Mouse (Mus musculus) midbrain, postnatal 0 days (tissue): ENCODE measurements around the gene Lce1d. TPM values are rescaled to one million over a fixed set of nuclear protein-coding genes. Genes with fewer than 3 reads are reported as not detected.
"Not testable (repeated sequence)": the region's sequence is repeated elsewhere in the genome, so short reads cannot be mapped to it uniquely, and the experiment has no call there.

Source experiments
- ATAC-seq: fragments of 200-750 bp; cut with Nextera tagmentation; 2 replicates; pipeline ENCODE4 v1.8.0; 2017; ENCODE audit warnings: moderate number of reproducible peaks, mild to moderate bottlenecking, moderate TSS enrichment, moderate library complexity; ENCODE audit not compliant: low FRiP score
- DNase-seq: peaks from one replicate; pipeline ENCODE4 v3.0.0-alpha.2; 2015; ENCODE audit warnings: low spot score
- H3K27ac ChIP-seq: fragments of 300-500 bp; sonication (generic); 2 replicates; pipeline ENCODE4 v1.5.1; 2014; ENCODE audit warnings: low read depth, mild to moderate bottlenecking, low read length, mixed read lengths
- H3K27me3 ChIP-seq: fragments of 300-500 bp; sonication (generic); 2 replicates; pipeline ENCODE4 v1.6.1; 2014; ENCODE audit warnings: low read length, control low read depth, mixed read lengths; ENCODE audit not compliant: insufficient read depth
- H3K36me3 ChIP-seq: fragments of 300-500 bp; sonication (generic); 2 replicates; pipeline ENCODE4 v1.6.1; 2014; ENCODE audit warnings: low read length, control low read depth, mixed read lengths; ENCODE audit not compliant: insufficient read depth
- H3K4me1 ChIP-seq: fragments of 300-500 bp; sonication (generic); 2 replicates; pipeline ENCODE4 v1.6.1; 2014; ENCODE audit warnings: mild to moderate bottlenecking, control low read depth, antibody characterized with exemption, low read length, mixed read lengths; ENCODE audit not compliant: insufficient read depth
- H3K4me2 ChIP-seq: fragments of 300-500 bp; sonication (generic); 2 replicates; pipeline ENCODE4 v1.6.1; 2014; ENCODE audit warnings: low read depth, mild to moderate bottlenecking, low read length, mixed read lengths; ENCODE audit not compliant: poor library complexity, severe bottlenecking
- H3K4me3 ChIP-seq: fragments of 300-500 bp; sonication (generic); 2 replicates; pipeline ENCODE4 v1.5.1; 2014; ENCODE audit warnings: low read depth, mild to moderate bottlenecking, low read length, moderate library complexity
- H3K9ac ChIP-seq: fragments of 300-500 bp; sonication (generic); replicated peaks from 2 replicates; pipeline ENCODE4 v1.6.1; 2014; ENCODE audit warnings: mild to moderate bottlenecking, low read length, moderate library complexity, mixed read lengths; ENCODE audit not compliant: poor library complexity, severe bottlenecking
- H3K9me3 ChIP-seq: fragments of 300-500 bp; sonication (generic); 2 replicates; pipeline ENCODE4 v1.6.1; 2016; ENCODE audit warnings: low read length, control low read depth
- CTCF ChIP-seq: IDR thresholded peaks from 2 replicates; pipeline ENCODE4 v1.5.1; 2016; ENCODE audit warnings: antibody characterized with exemption, mild to moderate bottlenecking
- WGBS: fragments of 180-500 bp; shearing (Covaris S2); extraction: QIAGEN DNeasy Blood & Tissue Kit; methylation state at CpG from one replicate; pipeline ENCODE4 v1.1.7; 2014; 5-methylcytosine and 5-hydroxymethylcytosine counted together
- polyA plus RNA-seq: library from polyadenylated mRNA; unstranded; fragments of >200 nt; fragmentation: Nextera tagmentation; extraction: Ambion mirVana; gene quantifications from 2 replicates; pipeline ENCODE4 v1.2.1, GENCODE M21; 2015
- total RNA-seq: library from RNA; depleted of rRNA; stranded (reverse); fragments of >200 nt; gene quantifications from 2 replicates; pipeline ENCODE4 v1.2.3, GENCODE M21; 2014

Lce1d gene
- total and polyA plus RNA-seq, 2 experiments from 2014 or later = 1.4 TPM; not detected in 1

DNA sequence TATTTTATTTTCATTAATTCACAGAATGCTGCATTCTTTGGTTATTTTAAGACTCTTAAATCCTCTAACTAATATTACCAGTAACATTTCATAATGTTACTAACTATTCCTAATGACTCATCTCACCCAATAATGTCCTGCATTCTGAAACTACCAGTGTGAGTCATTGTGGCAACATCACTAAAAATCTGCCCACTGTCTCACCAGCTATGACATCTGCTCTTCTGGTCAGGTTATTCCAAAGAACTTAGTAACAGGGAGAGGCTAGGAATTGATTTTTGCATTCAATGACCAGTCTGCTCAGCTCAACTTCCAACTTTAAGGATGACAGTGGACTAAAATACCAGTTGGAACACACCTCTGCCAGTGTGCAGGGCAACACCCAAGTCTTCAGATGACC, 4.7 kb upstream of the Lce1d start:
- no peaks in the 10 kb centered on the region for H3K4me1 ChIP-seq
- ATAC-seq = no peak

DNA sequence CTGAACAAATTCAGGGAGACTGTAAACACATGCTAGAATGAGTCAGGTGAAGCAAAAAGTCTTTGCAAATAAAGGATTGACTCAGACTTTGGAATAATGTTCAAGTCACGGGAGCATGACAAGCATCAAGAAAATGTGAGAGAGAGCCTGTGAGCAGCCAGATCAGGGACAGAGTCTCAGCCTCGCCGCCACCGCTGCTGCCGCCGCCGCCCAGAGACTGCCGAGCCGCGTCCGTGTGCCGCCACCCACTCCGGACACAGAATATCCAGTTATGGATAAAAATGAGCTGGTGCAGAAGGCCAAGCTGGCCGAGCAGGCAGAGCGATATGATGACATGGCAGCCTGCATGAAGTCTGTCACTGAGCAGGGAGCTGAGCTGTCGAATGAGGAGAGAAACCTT, 2.1 kb upstream of the Lce1d start:
- H3K27ac ChIP-seq, H3K4me3 ChIP-seq, ATAC-seq, H3K36me3 ChIP-seq, H3K4me2 ChIP-seq, H3K9me3 ChIP-seq, H3K9ac ChIP-seq, H3K27me3 ChIP-seq, H3K4me1 ChIP-seq, DNase-seq: not testable (repeated sequence)
- 89% methylated on average over 16 of the region's 16 CpGs for WGBS

More for the DNA sequence above, 4.7 kb upstream of the Lce1d start:
- no peak overlapping the region for H3K9ac ChIP-seq
- DNase-seq = no peak
- H3K4me2 ChIP-seq = no peak overlapping the region
- no peaks in the 10 kb centered on the region for H3K27me3 ChIP-seq
- H3K36me3 ChIP-seq = no peaks in the 10 kb centered on the region
- TF ChIP-seq CTCF = no peak
- H3K27ac ChIP-seq = no peak overlapping the region
- no peak overlapping the region for H3K4me3 ChIP-seq
- H3K9me3 ChIP-seq = no peaks in the 10 kb centered on the region

DNA sequence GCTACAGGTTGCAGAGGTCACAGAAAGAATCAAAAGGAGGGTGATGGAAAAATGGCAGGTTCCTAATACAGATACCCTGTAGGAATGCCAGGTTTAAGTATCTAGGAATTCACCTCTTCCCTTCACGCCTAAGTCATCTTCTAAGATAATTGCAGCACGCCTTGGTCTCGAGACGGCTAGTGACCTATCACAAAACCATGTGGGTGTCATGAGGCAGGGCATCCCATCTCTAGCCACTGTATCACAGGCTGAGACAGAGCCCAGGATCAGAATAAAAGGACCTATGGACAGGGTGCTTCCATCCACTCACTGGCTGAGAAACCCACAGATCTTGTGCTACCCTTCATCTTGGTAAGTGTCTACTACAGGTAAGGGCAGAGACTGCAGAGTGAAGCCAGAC, 8.1 kb downstream of the Lce1d start, which contains the start of gene Lce1c:
TSS of gene Lce1c (plus strand) at position 301 of the 400 bp plus-strand sequence.
- TF ChIP-seq CTCF = no peak
- Histone ChIP-seq H3K27ac (no peak within 1 kb of the TSS), H3K9me3 (no peaks in the 10 kb centered on the region), H3K4me2 (no peak within 1 kb of the TSS), H3K27me3 (no peaks in the 10 kb centered on the region), H3K4me3 (no peak within 1 kb of the TSS), H3K4me1 (no peaks in the 10 kb centered on the region), H3K36me3 (no peaks in the 10 kb centered on the region), H3K9ac (no peak within 1 kb of the TSS)
- ATAC-seq = no peak
- DNase-seq = no peak
- 89% methylated on average over 4 of the region's 4 CpGs for WGBS

DNA sequence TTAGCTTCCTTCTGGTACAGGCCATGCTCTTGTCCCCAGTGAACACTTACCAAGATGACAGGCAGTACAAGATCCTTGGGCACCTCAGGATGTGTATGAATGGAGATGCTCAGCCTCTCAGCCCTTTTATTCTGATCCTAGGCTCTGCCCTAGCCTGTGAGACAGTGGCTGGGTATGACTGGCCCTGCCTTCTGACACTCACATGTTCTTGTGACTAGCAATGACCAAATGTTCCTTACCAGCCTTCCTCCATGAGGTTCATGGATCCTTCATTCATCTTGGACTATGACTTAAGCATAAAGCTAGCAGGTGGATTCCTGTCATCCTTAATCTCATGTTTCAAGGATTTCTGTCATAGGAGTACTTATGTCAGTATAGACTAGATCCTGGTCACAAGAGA, 16.8 kb downstream of the Lce1d start, which contains the start of gene Lce1a2:
TSS of gene Lce1a2 (minus strand) at position 101 of the 400 bp plus-strand sequence.
- no peak for ATAC-seq
- H3K27ac ChIP-seq = no peak within 1 kb of the TSS
- no peaks in the 10 kb centered on the region for H3K36me3 ChIP-seq
- H3K4me3 ChIP-seq = no peak within 1 kb of the TSS
- TF ChIP-seq CTCF = no peak
- no peak for DNase-seq
- no peaks in the 10 kb centered on the region for H3K4me1 ChIP-seq
- H3K27me3 ChIP-seq = no peaks in the 10 kb centered on the region
- no peaks in the 10 kb centered on the region for H3K9me3 ChIP-seq
- no peak within 1 kb of the TSS for H3K9ac ChIP-seq
- H3K4me2 ChIP-seq = no peak within 1 kb of the TSS

DNA sequence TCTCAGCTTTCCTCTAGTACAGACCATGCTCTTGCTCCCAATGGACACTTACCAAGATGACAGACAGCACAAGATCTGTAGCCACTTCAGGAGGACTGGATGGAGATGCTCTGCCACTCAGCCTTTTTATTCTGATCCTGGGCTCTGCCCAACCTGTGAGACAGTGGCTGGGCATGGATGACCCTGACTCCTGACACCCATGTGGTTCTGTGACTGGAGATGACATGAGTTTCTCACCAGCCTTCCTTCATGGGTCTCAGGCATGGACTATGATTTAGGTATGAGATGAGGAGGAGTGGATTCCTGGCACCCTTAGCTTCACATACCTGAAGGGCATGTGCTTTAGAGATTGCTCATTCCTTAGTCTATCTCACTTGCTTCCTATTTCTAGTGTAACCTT, 30.2 kb downstream of the Lce1d start, which contains the start of gene Lce1b:
TSS of gene Lce1b (minus strand) at position 101 of the 400 bp plus-strand sequence.
- Histone ChIP-seq H3K4me1 (no peaks in the 10 kb centered on the region), H3K27me3 (no peaks in the 10 kb centered on the region), H3K4me2 (no peak within 1 kb of the TSS), H3K36me3 (no peaks in the 10 kb centered on the region), H3K9me3 (no peaks in the 10 kb centered on the region), H3K9ac (no peak within 1 kb of the TSS), H3K4me3 (no peak within 1 kb of the TSS), H3K27ac (no peak within 1 kb of the TSS)
- DNase-seq (no peak), ATAC-seq (no peak)
- TF ChIP-seq CTCF = no peak

DNA sequence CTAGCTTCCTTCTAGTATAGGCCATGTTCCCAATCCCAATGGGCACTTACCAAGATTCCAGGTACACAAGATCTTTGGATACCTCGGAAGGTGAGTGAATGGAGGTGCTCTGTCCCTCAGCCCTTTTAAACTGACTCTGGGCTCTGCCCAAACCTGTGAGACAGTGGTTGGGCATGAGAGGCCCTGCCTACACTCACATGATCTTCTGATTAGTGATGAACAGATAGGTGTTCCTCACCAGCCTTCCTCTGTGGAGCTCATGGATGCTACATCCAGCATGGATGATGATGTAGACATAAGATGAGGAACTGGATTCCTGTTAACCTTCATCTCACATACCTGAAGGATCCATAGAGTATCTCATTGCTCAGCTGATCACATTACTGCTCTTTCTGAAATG, 38.8 kb downstream of the Lce1d start, which contains the start of gene Lce1a1:
TSS of gene Lce1a1 (minus strand) at position 101 of the 400 bp plus-strand sequence.
- WGBS = 97% methylated on average over 1 of the region's 1 CpGs
- no peak within 1 kb of the TSS for H3K9ac ChIP-seq
- no peaks in the 10 kb centered on the region for H3K27me3 ChIP-seq
- no peaks in the 10 kb centered on the region for H3K36me3 ChIP-seq
- H3K9me3 ChIP-seq = no peaks in the 10 kb centered on the region
- no peak for ATAC-seq
- TF ChIP-seq CTCF = no peak
- no peaks in the 10 kb centered on the region for H3K4me1 ChIP-seq
- H3K4me3 ChIP-seq = no peak within 1 kb of the TSS
- H3K27ac ChIP-seq = no peak within 1 kb of the TSS
- H3K4me2 ChIP-seq = no peak within 1 kb of the TSS
- no peak for DNase-seq
